Mouse (Mus musculus) lung, postnatal 25 days (tissue): Measurements from ENCODE around the gene Cobl.

ENCODE experiments used
- DNase-seq: peaks from one replicate; pipeline ENCODE4 v3.0.0; 2022; ENCODE audit warnings: low spot score

Gene Cobl

GRCm38 (mm10) chr11:12219594-12220530 lies 244.9 kb downstream of the Cobl start:
- no peak for DNase-seq

GRCm38 (mm10) chr11:12216897-12217296 lies 247.9 kb downstream of the Cobl start:
- no peak for DNase-seq

GRCm38 (mm10) chr11:12215582-12215981 lies 249.2 kb downstream of the Cobl start:
- DNase-seq: no peak

GRCm38 (mm10) chr11:12208574-12208973 lies 256.2 kb downstream of the Cobl start:
- DNase-seq: no peak

GRCm38 (mm10) chr11:12205201-12206161 lies 259.3 kb downstream of the Cobl start:
- DNase-seq: no peak

- DNase-seq: no peak
Observed at GRCm38 (mm10) chr11:12199441-12199840, 265.3 kb downstream of the Cobl start.

GRCm38 (mm10) chr11:12198700-12199349 lies 265.9 kb downstream of the Cobl start:
- DNase-seq: peak; percentile 74

GRCm38 (mm10) chr11:12198017-12198416 lies 266.7 kb downstream of the Cobl start:
- no peak for DNase-seq

GRCm38 (mm10) chr11:12197542-12197941 lies 267.2 kb downstream of the Cobl start:
- no peak for DNase-seq

- DNase-seq: no peak
Observed at GRCm38 (mm10) chr11:12195390-12195789, 269.4 kb downstream of the Cobl start.

- no peak for DNase-seq
Observed at GRCm38 (mm10) chr11:12193369-12193768, 271.4 kb downstream of the Cobl start.

- no peak for DNase-seq
Observed at GRCm38 (mm10) chr11:12191386-12191785, 273.4 kb downstream of the Cobl start.

GRCm38 (mm10) chr11:12190417-12190816 lies 274.3 kb downstream of the Cobl start:
- no peak for DNase-seq
